ENCODE assay signal across 9 mouse cellular contexts in genomic region chr4:154963190-154963836, GRCm38 (mm10). TPM values are rescaled to one million over a fixed set of nuclear protein-coding genes. Genes with fewer than 3 reads are reported as not detected.
DNase-seq lines count a peak whose midpoint lies in the region; ATAC-seq and TF ChIP-seq lines count a peak whose summit lies in the region.
"Had no signal": no experiment of that assay in that cellular context is flagged by ENCODE, and none has a peak within 500 bp of the region (broad histone marks: within the 10 kb centered on the region; RNA-seq: fewer than 3 reads in every experiment).

No protein-coding gene starts in this region.

- H3K36me3 ChIP-seq in liver, adult 2 months (ENCODE audit: control insufficient read depth, insufficient read depth, low read length), result no peaks in the 10 kb centered on the region
- H3K36me3 ChIP-seq in forebrain, embryonic 13.5 days (ENCODE audit: poor library complexity, severe bottlenecking), result peaks cover 18% of the 10 kb centered on the region
- peaks cover 23% of the 10 kb centered on the region for H3K36me3 ChIP-seq in liver, embryonic 15.5 days (replicated peaks)

- H3K4me1 ChIP-seq in liver, adult 2 months (ENCODE audit: control insufficient read depth, insufficient read depth, low read length), result peaks cover 3% of the 10 kb centered on the region
- H3K4me1 ChIP-seq in forebrain, embryonic 13.5 days, result peaks cover 71% of the 10 kb centered on the region
- H3K4me1 ChIP-seq in liver, embryonic 15.5 days (replicated peaks), result peaks cover 62% of the 10 kb centered on the region

- H3K27me3 ChIP-seq in liver, adult 2 months (ENCODE audit: control insufficient read depth, insufficient read depth, low read length), result peaks cover 22% of the 10 kb centered on the region; the same call in 1 of the 2 replicates
- peaks cover 6% of the 10 kb centered on the region for H3K27me3 ChIP-seq in forebrain, embryonic 13.5 days
- peaks cover 55% of the 10 kb centered on the region for H3K27me3 ChIP-seq in liver, embryonic 15.5 days

- peak; percentile 68 for DNase-seq in cerebellum, adult 11-12 months
- DNase-seq in liver, adult 2 months (ENCODE audit: extremely low read depth, low read depth, low spot score), result no peak
- no peak for DNase-seq in liver
- DNase-seq in Muller cell, postnatal 12 days (ENCODE audit: inconsistent ontology term), result no peak

- no peak overlapping the region for H3K27ac ChIP-seq in liver, adult 2 months (replicated peaks; ENCODE audit: insufficient read depth, low read depth, low read length)
- H3K27ac ChIP-seq in forebrain, embryonic 13.5 days, result peak overlapping the region; percentile 97
- no peak overlapping the region for H3K27ac ChIP-seq in liver, embryonic 15.5 days (replicated peaks)

- no peaks in the 10 kb centered on the region for H3K9me3 ChIP-seq in forebrain, embryonic 13.5 days (replicated peaks)
- no peaks in the 10 kb centered on the region for H3K9me3 ChIP-seq in liver, embryonic 15.5 days (replicated peaks)

- H3K9ac ChIP-seq in liver, adult 2 months (ENCODE audit: low read depth, low read length), result 0 out of 2 replicates have a peak overlapping the region, but pooled peaks have one; percentile 29
- H3K9ac ChIP-seq in forebrain, embryonic 13.5 days, result peak overlapping the region; percentile 99
- 0 out of 2 replicates have a peak overlapping the region, but pooled peaks have one; percentile 88 for H3K9ac ChIP-seq in liver, embryonic 15.5 days

- peaks cover 7% of the 10 kb centered on the region; the same call in 1 of the 2 replicates for H3K79me2 ChIP-seq in liver, adult 2 months (ENCODE audit: control insufficient read depth, insufficient read depth, low read length)

- peak overlapping the region; percentile 87 for H3K4me2 ChIP-seq in forebrain, embryonic 13.5 days
- peak overlapping the region; percentile 87 for H3K4me2 ChIP-seq in liver, embryonic 15.5 days

- no peak for TF ChIP-seq POLR2A in liver, adult 2 months (IDR thresholded peaks at IDR 0.05; ENCODE audit: extremely low read depth, insufficient read depth, low read length)

- TF ChIP-seq CTCF in liver, adult 2 months (IDR thresholded peaks at IDR 0.05; ENCODE audit: low read depth, low read length), result no peak

- ATAC-seq in cerebellum, adult (ENCODE audit: insufficient number of reproducible peaks, low FRiP score, low TSS enrichment), result no peak
- ATAC-seq in forebrain, embryonic 13.5 days, result peak; percentile 3; the same call in 1 of the 2 replicates
- ATAC-seq in liver, embryonic 15.5 days (ENCODE audit: insufficient read depth), result no peak
- no peak for ATAC-seq in megakaryocyte-erythroid progenitor cell, adult 5-6 weeks (replicated peaks; ENCODE audit: low FRiP score, low TSS enrichment, poor library complexity, severe bottlenecking)

- WGBS in liver, adult 2 months, result 73% methylated on average over 11 of the region's 11 CpGs
- 6% methylated on average over 11 of the region's 11 CpGs for WGBS in forebrain, embryonic 13.5 days
- WGBS in liver, embryonic 15.5 days (ENCODE audit: insufficient replicate concordance), result 49% methylated on average over 11 of the region's 11 CpGs

- no peak overlapping the region for H3K4me3 ChIP-seq in liver, adult 2 months (ENCODE audit: insufficient read depth, low read depth, low read length)
- peak overlapping the region; percentile 91 for H3K4me3 ChIP-seq in forebrain, embryonic 13.5 days
- peak overlapping the region; percentile 95 for H3K4me3 ChIP-seq in liver, embryonic 15.5 days (replicated peaks)

RNA-seq across cellular contexts. Expression of gene Pank4, which starts 0.6 kb away (rescaled TPM):
- total RNA-seq in liver, adult 2 months (2014; rRNA removed), result 13.5 and 13.6 TPM in 2 replicates
- 13.0 and 19.5 TPM in 2 replicates for polyA plus RNA-seq in liver, adult 2 months (2012; rRNA removed)
- 41.1 and 45.0 TPM in 2 replicates for polyA plus RNA-seq in forebrain, embryonic 13.5 days (2015; fragmentation: Nextera tagmentation; extraction: Ambion mirVana)
- 21.7 and 24.4 TPM in 2 replicates for polyA plus RNA-seq in liver, embryonic 15.5 days (2015; fragmentation: Nextera tagmentation; extraction: Ambion mirVana)
- total RNA-seq in megakaryocyte-erythroid progenitor cell, adult 5-6 weeks (2014; fragmentation: Nextera tagmentation), result 71.5 and 97.3 TPM in 2 replicates
- 34.6 and 35.9 TPM in 2 replicates for total RNA-seq in megakaryocyte-erythroid progenitor cell, adult 5-6 weeks (2017)

RNA-seq across cellular contexts. Expression of gene Hes5, which starts 2.6 kb away (rescaled TPM):
- not detected in 2 replicates for total RNA-seq in liver, adult 2 months (2014; rRNA removed)
- polyA plus RNA-seq in liver, adult 2 months (2012; rRNA removed), result not detected in 2 replicates
- 243 and 266 TPM in 2 replicates for polyA plus RNA-seq in forebrain, embryonic 13.5 days (2015; fragmentation: Nextera tagmentation; extraction: Ambion mirVana)
- 0.15 and 0.17 TPM in 2 replicates for polyA plus RNA-seq in liver, embryonic 15.5 days (2015; fragmentation: Nextera tagmentation; extraction: Ambion mirVana)
- not detected in 2 replicates for total RNA-seq in megakaryocyte-erythroid progenitor cell, adult 5-6 weeks (2014; fragmentation: Nextera tagmentation)
- total RNA-seq in megakaryocyte-erythroid progenitor cell, adult 5-6 weeks (2017), result not detected in 2 replicates
- total RNA-seq: gastrocnemius, adult 8-10 months had no signal

RNA-seq across cellular contexts. Expression of gene Tnfrsf14, which starts 35.0 kb away (rescaled TPM):
- total RNA-seq in liver, adult 2 months (2014; rRNA removed), result 11.2 and 14.4 TPM in 2 replicates
- 25.9 and 55.6 TPM in 2 replicates for polyA plus RNA-seq in liver, adult 2 months (2012; rRNA removed)
- polyA plus RNA-seq in forebrain, embryonic 13.5 days (2015; fragmentation: Nextera tagmentation; extraction: Ambion mirVana), result 0.14 and 0.28 TPM in 2 replicates
- 56.7 and 64.6 TPM in 2 replicates for polyA plus RNA-seq in liver, embryonic 15.5 days (2015; fragmentation: Nextera tagmentation; extraction: Ambion mirVana)
- total RNA-seq in megakaryocyte-erythroid progenitor cell, adult 5-6 weeks (2014; fragmentation: Nextera tagmentation), result 133 and 270 TPM in 2 replicates
- 78.8 and 149 TPM in 2 replicates for total RNA-seq in megakaryocyte-erythroid progenitor cell, adult 5-6 weeks (2017)

Comparison
In these comparisons a context has a peak if more than half of its experiments do, and no peak if none do; other contexts are left out.
1. H3K9ac ChIP-seq: peak in every context shown above with its lines; median percentile 99 in forebrain, embryonic 13.5 days; 88 in liver, embryonic 15.5 days; 29 in liver, adult 2 months.
2. RNA of gene Hes5, which starts 2.6 kb away (polyA plus RNA-seq): 243 to 266 TPM in forebrain, embryonic 13.5 days; 0.15 to 0.17 TPM in liver, embryonic 15.5 days and not detected in liver, adult 2 months; every median in the first group is over 100 times any median in the second.
3. RNA of gene Tnfrsf14, which starts 35.0 kb away (polyA plus RNA-seq): 56.7 to 64.6 TPM in liver, embryonic 15.5 days and 25.9 to 55.6 TPM in liver, adult 2 months; 0.14 to 0.28 TPM in forebrain, embryonic 13.5 days; every median in the first group is over 10 times any median in the second.